Mouse (Mus musculus) inflammation-experienced regulatory T-cells, adult 16 weeks (primary cell): ENCODE measurements around the gene Gspt2. TPM values are rescaled to one million over a fixed set of nuclear protein-coding genes. Genes with fewer than 3 reads are reported as not detected.

ENCODE experiments used
- polyA plus RNA-seq: library from polyadenylated mRNA; unstranded; fragments of 100-300 nt; shearing (Covaris generic); gene quantifications from one replicate; pipeline ENCODE4 v1.2.1, GENCODE M21; 2017

The Gspt2 gene
- polyA plus RNA-seq, result 0.99 TPM

DNA sequence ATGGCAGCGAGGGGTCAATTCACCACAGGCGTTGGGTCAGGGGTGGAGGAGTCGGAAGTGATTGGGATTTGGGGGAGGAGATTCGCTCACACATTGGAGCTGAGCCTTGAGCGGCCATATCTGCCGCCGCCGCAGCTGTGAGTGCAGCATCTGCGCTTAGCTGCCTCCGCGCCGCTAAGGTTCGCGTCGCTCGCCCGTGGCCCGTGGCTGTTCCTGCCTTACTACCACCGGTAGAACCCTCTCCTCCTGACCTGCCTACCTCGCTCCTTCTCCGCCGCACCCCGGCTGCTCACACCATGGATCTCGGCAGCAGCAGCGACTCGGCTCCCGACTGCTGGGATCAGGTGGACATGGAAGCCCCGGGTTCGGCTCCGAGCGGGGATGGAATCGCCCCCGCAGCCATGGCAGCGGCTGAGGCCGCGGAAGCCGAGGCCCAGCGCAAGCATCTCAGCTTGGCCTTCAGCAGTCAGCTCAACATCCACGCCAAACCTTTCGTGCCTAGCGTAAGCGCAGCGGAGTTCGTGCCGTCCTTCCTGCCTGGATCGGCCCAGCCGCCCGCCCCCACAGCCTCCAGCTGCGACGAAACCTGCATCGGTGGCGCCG lies at the start of gene Gspt2:
Gene Gspt2 (plus strand): TSS at position 109 of the 603 bp plus-strand sequence.

Other genes with a start within 250 kb of the Gspt2 start
- 6.7 TPM for gene Maged1, start 93.9 kb upstream of the Gspt2 start, polyA plus RNA-seq
- gene Zxdb, start 88.5 kb downstream of the Gspt2 start, polyA plus RNA-seq, result 0.82 TPM